Mouse (Mus musculus): ENCODE data around the gene Eri2. TPM values are rescaled to one million over a fixed set of nuclear protein-coding genes. Genes with fewer than 3 reads are reported as not detected.
"Not testable (repeated sequence)": the region's sequence is repeated elsewhere in the genome, so short reads cannot be mapped to it uniquely, and the experiment has no call there.

Gene Eri2
- polyA plus RNA-seq, 1 experiment from 2014 or later = 16.3 TPM

GRCm38 (mm10) chr7:119731262-119731661 is 62.6 kb downstream of the Eri2 start:
- WGBS = 85% methylated on average over 4 of the region's 4 CpGs

GRCm38 (mm10) chr7:119727621-119728020 is 66.2 kb downstream of the Eri2 start:
- H3K4me2 ChIP-seq = no peak overlapping the region
- no peak overlapping the region for H3K4me3 ChIP-seq
- no peaks in the 10 kb centered on the region for H3K36me3 ChIP-seq (replicated peaks)
- no peak for ATAC-seq (replicated peaks)
- no peaks in the 10 kb centered on the region for H3K27me3 ChIP-seq (replicated peaks)
- H3K9ac ChIP-seq = no peak overlapping the region
- no peaks in the 10 kb centered on the region for H3K9me3 ChIP-seq
- H3K4me1 ChIP-seq = no peaks in the 10 kb centered on the region
- 88% methylated on average over 2 of the region's 2 CpGs for WGBS
- H3K27ac ChIP-seq = no peak overlapping the region

More at GRCm38 (mm10) chr7:119731262-119731661, 62.6 kb downstream of the Eri2 start:
- H3K4me1 ChIP-seq; ATAC-seq (replicated peaks); H3K36me3 ChIP-seq (replicated peaks); H3K27ac ChIP-seq; H3K9me3 ChIP-seq; H3K4me2 ChIP-seq; H3K9ac ChIP-seq; H3K4me3 ChIP-seq; H3K27me3 ChIP-seq (replicated peaks): not testable (repeated sequence)

DNA sequence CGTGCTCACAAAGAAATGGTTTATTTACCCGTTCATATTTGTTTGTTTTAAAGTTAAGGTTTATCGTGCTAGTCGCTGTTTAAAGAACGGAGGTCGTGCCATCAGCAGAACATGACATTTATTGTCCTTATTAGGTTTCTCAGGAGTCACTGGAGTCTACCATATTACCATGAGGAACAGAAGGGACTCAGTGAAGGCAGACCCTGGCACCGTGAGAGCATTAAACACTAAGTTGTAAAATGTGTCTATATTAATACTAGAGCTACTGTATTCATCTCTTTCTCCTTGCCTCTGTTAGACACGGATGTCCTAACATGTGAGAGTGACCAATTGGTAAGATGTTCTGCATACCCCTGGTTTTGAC is 72.9 kb downstream of the Eri2 start:
- Histone ChIP-seq H3K9ac (peak overlapping the region; percentile 94), H3K27ac (peak overlapping the region; percentile 74), H3K4me1 (peaks cover 12% of the 10 kb centered on the region), H3K4me3 (peak overlapping the region; percentile 97), H3K9me3 (no peaks in the 10 kb centered on the region), H3K36me3 (replicated peaks) (peaks cover 25% of the 10 kb centered on the region), H3K4me2 (peak overlapping the region; percentile 80), H3K27me3 (replicated peaks) (no peaks in the 10 kb centered on the region)
- 12% methylated on average over 8 of the region's 8 CpGs for WGBS
- peak; percentile 77 for ATAC-seq (replicated peaks)

DNA sequence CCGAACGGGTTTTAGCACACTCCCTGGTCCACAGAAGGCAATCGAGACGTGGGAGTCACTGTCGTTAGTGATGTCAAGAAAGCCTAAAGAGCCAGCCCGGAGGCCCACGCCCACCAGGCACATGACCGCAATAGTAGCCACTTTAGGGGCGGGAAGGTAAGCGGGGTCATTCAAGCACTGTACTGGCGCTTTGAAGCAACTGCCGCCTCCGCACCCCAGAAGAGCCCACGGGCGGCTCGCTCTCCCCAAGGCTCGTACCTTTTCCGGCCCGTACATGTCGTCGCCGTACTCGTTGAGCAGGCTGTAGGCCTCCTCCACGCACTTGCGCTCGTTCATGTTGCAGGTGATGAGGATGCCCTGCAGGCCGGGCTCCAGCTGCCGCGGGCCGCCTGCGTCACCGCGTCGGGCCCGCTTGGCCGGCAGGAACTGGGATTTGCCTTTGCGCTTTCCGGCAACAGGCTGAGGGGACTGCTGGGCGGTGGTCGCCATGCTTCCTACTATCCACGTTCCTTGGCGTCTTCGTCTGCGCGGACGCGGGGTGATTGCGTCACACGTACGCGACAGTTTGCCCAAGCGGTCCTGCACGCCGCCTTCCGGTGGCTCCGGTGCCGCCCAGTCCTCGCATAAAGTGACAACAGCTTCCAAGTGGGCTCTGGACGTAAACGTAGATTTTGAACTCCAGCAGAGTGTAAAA is 73.5 kb downstream of the Eri2 start, which contains the start of gene Thumpd1:
Gene Thumpd1 (minus strand): TSS at position 546 of the 694 bp plus-strand sequence.
- Histone ChIP-seq H3K4me3 (peak within 1 kb of the TSS; percentile 97), H3K9ac (peak within 1 kb of the TSS; percentile 94), H3K9me3 (no peaks in the 10 kb centered on the region), H3K27ac (peak within 1 kb of the TSS; percentile 78), H3K27me3 (replicated peaks) (no peaks in the 10 kb centered on the region), H3K4me1 (peaks cover 12% of the 10 kb centered on the region), H3K4me2 (peak within 1 kb of the TSS; percentile 80), H3K36me3 (replicated peaks) (peaks cover 30% of the 10 kb centered on the region)
- under 1% methylated on average over 60 of the region's 60 CpGs for WGBS
- peak; percentile 98 for ATAC-seq (replicated peaks)

Other genes starting within 250 kb of the Eri2 start
- gene Acsm2, start 239.7 kb downstream of the Eri2 start, polyA plus RNA-seq (2015; fragmentation: Nextera tagmentation; extraction: Ambion mirVana) = not detected in 2 replicates
- 0.19 TPM in 1 of 2 replicates, not detected in the other for gene Acsm1, start 187.0 kb downstream of the Eri2 start, polyA plus RNA-seq (2015; fragmentation: Nextera tagmentation; extraction: Ambion mirVana)
- gene Acsm4, start 104.0 kb downstream of the Eri2 start, polyA plus RNA-seq (2015; fragmentation: Nextera tagmentation; extraction: Ambion mirVana) = not detected in 2 replicates
- 88.2 and 90.3 TPM in 2 replicates for gene Thumpd1, start 73.3 kb downstream of the Eri2 start, polyA plus RNA-seq (2015; fragmentation: Nextera tagmentation; extraction: Ambion mirVana)
- gene Acsm3, start 33.1 kb downstream of the Eri2 start, polyA plus RNA-seq (2015; fragmentation: Nextera tagmentation; extraction: Ambion mirVana) = not detected in 2 replicates
- 10.1 and 10.8 TPM in 2 replicates for gene Rexo5, start 52 bp downstream of the Eri2 start, polyA plus RNA-seq (2015; fragmentation: Nextera tagmentation; extraction: Ambion mirVana)
- 18.0 and 18.6 TPM in 2 replicates for gene Lyrm1, start 101.8 kb upstream of the Eri2 start, polyA plus RNA-seq (2015; fragmentation: Nextera tagmentation; extraction: Ambion mirVana)
- 18.3 and 19.9 TPM in 2 replicates for gene Dcun1d3, start 102.2 kb upstream of the Eri2 start, polyA plus RNA-seq (2015; fragmentation: Nextera tagmentation; extraction: Ambion mirVana)

Measured in midbrain, embryonic 15.5 days (tissue).